Mouse (Mus musculus) forebrain, embryonic 14.5 days (tissue): ENCODE measurements at regions not wholly inside any gene's neighbourhood (a gene's known extent, or its start where the extent isn't known, plus 50 kb on each side); places are given as distances from the start of the nearest gene placed in this dataset.

Experiments used
- ATAC-seq: fragments of 200-750 bp; cut with Nextera tagmentation; 2 replicates; pipeline ENCODE4 v1.8.0; 2017; ENCODE audit warnings: mild to moderate bottlenecking, moderate library complexity
- DNase-seq: peaks from one replicate; pipeline ENCODE4 v3.0.0-alpha.2; 2015; ENCODE audit warnings: low spot score
- H3K27ac ChIP-seq: fragments of 300-500 bp; sonication (generic); 2 replicates; pipeline ENCODE4 v1.5.1; 2014; ENCODE audit warnings: low read depth, mild to moderate bottlenecking, control low read depth, low read length, moderate library complexity
- H3K27me3 ChIP-seq: fragments of 300-500 bp; sonication (generic); replicated peaks from 2 replicates; pipeline ENCODE4 v1.6.1; 2014; ENCODE audit warnings: low read length, control low read depth, mixed read lengths; ENCODE audit not compliant: control insufficient read depth, insufficient read depth
- H3K36me3 ChIP-seq: fragments of 300-500 bp; sonication (generic); 2 replicates; pipeline ENCODE4 v1.6.1; 2014; ENCODE audit warnings: low read length, control low read depth; ENCODE audit not compliant: control insufficient read depth, insufficient read depth
- H3K4me1 ChIP-seq: fragments of 300-500 bp; sonication (generic); 2 replicates; pipeline ENCODE4 v1.6.1; 2014; ENCODE audit warnings: antibody characterized with exemption, low read length, control low read depth; ENCODE audit not compliant: control insufficient read depth, insufficient read depth
- H3K4me2 ChIP-seq: fragments of 300-500 bp; sonication (generic); 2 replicates; pipeline ENCODE4 v1.6.1; 2014; ENCODE audit warnings: mild to moderate bottlenecking, control low read depth, low read length
- H3K4me3 ChIP-seq: fragments of 300-500 bp; sonication (generic); 2 replicates; pipeline ENCODE4 v1.5.1; 2014; ENCODE audit warnings: low read depth, low read length, control low read depth
- H3K9ac ChIP-seq: fragments of 300-500 bp; sonication (generic); 2 replicates; pipeline ENCODE4 v1.6.1; 2014; ENCODE audit warnings: mild to moderate bottlenecking, low read length, control low read depth, moderate library complexity
- H3K9me3 ChIP-seq: fragments of 300-500 bp; sonication (generic); replicated peaks from 2 replicates; pipeline ENCODE4 v1.6.1; 2016; ENCODE audit warnings: low read length, control low read depth, mixed read lengths; ENCODE audit not compliant: control insufficient read depth
- WGBS: fragments of 180-500 bp; shearing (Covaris S2); extraction: QIAGEN DNeasy Blood & Tissue Kit; methylation state at CpG from one replicate; pipeline ENCODE4 v1.1.7; 2014; 5-methylcytosine and 5-hydroxymethylcytosine counted together

- H3K9ac ChIP-seq, result no peak overlapping the region
- no peak overlapping the region for H3K27ac ChIP-seq
- no peaks in the 10 kb centered on the region for H3K9me3 ChIP-seq
- H3K27me3 ChIP-seq, result no peaks in the 10 kb centered on the region
- ATAC-seq (no peak), DNase-seq (no peak)
- no peaks in the 10 kb centered on the region for H3K4me1 ChIP-seq
- H3K4me2 ChIP-seq, result no peak overlapping the region
- no peaks in the 10 kb centered on the region for H3K36me3 ChIP-seq
- H3K4me3 ChIP-seq, result no peak overlapping the region
- WGBS, result 86% methylated on average over 5 of the region's 5 CpGs
These were observed 591.0 kb downstream of the Hs3st4 start for GRCm38 (mm10) chr7:124573666-124574065.

DNA sequence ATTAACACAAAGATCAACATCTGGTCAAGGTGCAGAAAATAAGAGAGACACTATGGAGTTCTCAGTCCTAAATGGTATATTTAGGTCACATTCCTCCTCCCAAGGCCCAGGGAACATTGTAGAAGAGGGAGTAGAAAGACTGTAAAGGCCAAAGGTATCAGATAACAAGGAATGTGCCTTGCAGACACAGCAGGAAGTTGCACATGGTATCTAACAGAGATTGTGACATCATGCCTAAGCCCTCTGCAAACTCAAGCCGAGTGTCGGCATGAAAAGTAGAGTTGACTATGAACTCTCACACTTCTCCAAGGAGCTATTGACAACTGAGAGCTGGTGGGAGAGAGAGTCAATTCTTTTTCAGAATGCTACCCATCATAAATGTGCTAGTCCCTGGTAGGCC is 598.7 kb downstream of the Hs3st4 start:
- DNase-seq (no peak), ATAC-seq (no peak)
- no peak overlapping the region for H3K27ac ChIP-seq
- H3K4me3 ChIP-seq, result no peak overlapping the region
- H3K4me2 ChIP-seq, result no peak overlapping the region
- no peaks in the 10 kb centered on the region for H3K27me3 ChIP-seq
- H3K9me3 ChIP-seq, result no peaks in the 10 kb centered on the region
- 95% methylated on average over 2 of the region's 2 CpGs for WGBS
- no peaks in the 10 kb centered on the region for H3K36me3 ChIP-seq
- no peaks in the 10 kb centered on the region for H3K4me1 ChIP-seq
- no peak overlapping the region for H3K9ac ChIP-seq

- no peaks in the 10 kb centered on the region for H3K27me3 ChIP-seq
- H3K9me3 ChIP-seq, result no peaks in the 10 kb centered on the region
- H3K27ac ChIP-seq, result no peak overlapping the region
- no peaks in the 10 kb centered on the region for H3K36me3 ChIP-seq
- no peaks in the 10 kb centered on the region for H3K4me1 ChIP-seq
- H3K9ac ChIP-seq, result no peak overlapping the region
- DNase-seq (peak; percentile 41), ATAC-seq (0 out of 2 replicates have a peak, but pooled peaks have one; percentile 44)
- H3K4me3 ChIP-seq, result no peak overlapping the region
- 26% methylated on average over 1 of the region's 1 CpGs for WGBS
- no peak overlapping the region for H3K4me2 ChIP-seq
These were observed 602.6 kb downstream of the Hs3st4 start for GRCm38 (mm10) chr7:124585296-124585695.

GRCm38 (mm10) chr7:124591369-124591768 is 608.7 kb downstream of the Hs3st4 start:
- Histone ChIP-seq H3K4me3 (no peak overlapping the region), H3K9me3 (no peaks in the 10 kb centered on the region), H3K4me1 (no peaks in the 10 kb centered on the region), H3K27me3 (no peaks in the 10 kb centered on the region), H3K4me2 (no peak overlapping the region), H3K27ac (no peak overlapping the region), H3K36me3 (no peaks in the 10 kb centered on the region), H3K9ac (no peak overlapping the region)
- peak; percentile 54 for ATAC-seq
- peak; percentile 63 for DNase-seq

DNA sequence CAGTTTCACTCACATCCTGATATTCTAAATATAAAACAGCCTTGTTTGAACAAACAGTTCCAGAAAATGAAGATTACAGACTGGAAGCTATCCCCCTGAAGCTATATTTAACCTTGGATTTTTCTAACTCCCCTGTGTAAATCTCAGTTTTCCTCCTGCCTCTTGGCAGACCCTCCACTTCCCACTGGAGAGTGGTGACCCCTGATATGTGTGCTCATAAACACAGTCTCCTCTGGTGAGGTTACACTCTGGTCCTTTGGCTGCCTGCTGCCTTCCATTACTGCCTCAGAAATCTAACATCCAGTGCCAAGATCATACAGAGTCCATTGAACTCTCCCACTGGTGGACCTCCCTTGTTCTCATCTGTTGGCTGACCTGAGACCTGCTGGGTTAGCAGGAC is 610.8 kb downstream of the Hs3st4 start:
- H3K4me3 ChIP-seq, result no peak overlapping the region
- H3K27ac ChIP-seq, result no peak overlapping the region
- DNase-seq, result no peak
- no peak overlapping the region for H3K4me2 ChIP-seq
- no peak overlapping the region for H3K9ac ChIP-seq
- H3K4me1 ChIP-seq, result no peaks in the 10 kb centered on the region
- H3K36me3 ChIP-seq, result no peaks in the 10 kb centered on the region
- ATAC-seq, result no peak
- no peaks in the 10 kb centered on the region for H3K27me3 ChIP-seq
- no peaks in the 10 kb centered on the region for H3K9me3 ChIP-seq

GRCm38 (mm10) chr7:124600767-124601166 is 618.1 kb downstream of the Hs3st4 start:
- DNase-seq, result no peak
- H3K9ac ChIP-seq, result no peak overlapping the region
- no peaks in the 10 kb centered on the region for H3K4me1 ChIP-seq
- H3K4me2 ChIP-seq, result no peak overlapping the region
- ATAC-seq, result no peak
- no peaks in the 10 kb centered on the region for H3K27me3 ChIP-seq
- H3K36me3 ChIP-seq, result no peaks in the 10 kb centered on the region
- no peak overlapping the region for H3K27ac ChIP-seq
- no peaks in the 10 kb centered on the region for H3K9me3 ChIP-seq
- no peak overlapping the region for H3K4me3 ChIP-seq
- WGBS, result 90% methylated on average over 6 of the region's 6 CpGs

DNA sequence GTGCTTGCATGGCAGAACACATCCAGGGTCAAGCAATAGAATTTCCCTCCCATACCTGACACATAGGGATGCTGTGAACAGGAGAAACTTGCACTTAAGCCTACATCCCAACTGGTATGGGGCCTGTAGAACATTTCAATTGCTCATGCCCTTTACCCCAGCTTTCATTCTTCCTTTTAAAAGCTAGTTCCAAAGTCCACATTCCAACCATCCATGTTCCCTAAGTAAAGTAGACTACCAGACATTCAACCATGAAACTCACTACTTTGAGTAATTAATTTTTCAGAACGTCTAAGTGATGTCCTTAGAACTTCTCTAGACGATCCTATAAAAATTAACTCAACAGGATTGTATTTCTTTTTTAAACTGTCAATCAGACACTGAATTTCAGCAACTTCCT is 621.9 kb downstream of the Hs3st4 start:
- DNase-seq (no peak), ATAC-seq (no peak)
- no peaks in the 10 kb centered on the region for H3K27me3 ChIP-seq
- H3K27ac ChIP-seq, result no peak overlapping the region
- H3K36me3 ChIP-seq, result no peaks in the 10 kb centered on the region
- H3K9me3 ChIP-seq, result no peaks in the 10 kb centered on the region
- WGBS, result 69% methylated on average over 2 of the region's 2 CpGs
- H3K9ac ChIP-seq, result no peak overlapping the region
- H3K4me1 ChIP-seq, result no peaks in the 10 kb centered on the region
- no peak overlapping the region for H3K4me3 ChIP-seq
- H3K4me2 ChIP-seq, result no peak overlapping the region

GRCm38 (mm10) chr7:124605978-124606377 is 623.3 kb downstream of the Hs3st4 start:
- no peak overlapping the region for H3K4me3 ChIP-seq
- no peaks in the 10 kb centered on the region for H3K4me1 ChIP-seq
- ATAC-seq, result no peak
- no peak overlapping the region for H3K27ac ChIP-seq
- H3K27me3 ChIP-seq, result no peaks in the 10 kb centered on the region
- no peaks in the 10 kb centered on the region for H3K36me3 ChIP-seq
- no peak overlapping the region for H3K9ac ChIP-seq
- 68% methylated on average over 1 of the region's 1 CpGs for WGBS
- H3K4me2 ChIP-seq, result no peak overlapping the region
- no peaks in the 10 kb centered on the region for H3K9me3 ChIP-seq
- DNase-seq, result no peak

- no peaks in the 10 kb centered on the region for H3K9me3 ChIP-seq
- no peaks in the 10 kb centered on the region for H3K27me3 ChIP-seq
- H3K36me3 ChIP-seq, result no peaks in the 10 kb centered on the region
- ATAC-seq, result no peak
- H3K4me1 ChIP-seq, result no peaks in the 10 kb centered on the region
- DNase-seq, result no peak
- no peak overlapping the region for H3K9ac ChIP-seq
- no peak overlapping the region for H3K27ac ChIP-seq
- no peak overlapping the region for H3K4me2 ChIP-seq
- no peak overlapping the region for H3K4me3 ChIP-seq
These were observed 624.4 kb downstream of the Hs3st4 start for GRCm38 (mm10) chr7:124607061-124607460.

DNA sequence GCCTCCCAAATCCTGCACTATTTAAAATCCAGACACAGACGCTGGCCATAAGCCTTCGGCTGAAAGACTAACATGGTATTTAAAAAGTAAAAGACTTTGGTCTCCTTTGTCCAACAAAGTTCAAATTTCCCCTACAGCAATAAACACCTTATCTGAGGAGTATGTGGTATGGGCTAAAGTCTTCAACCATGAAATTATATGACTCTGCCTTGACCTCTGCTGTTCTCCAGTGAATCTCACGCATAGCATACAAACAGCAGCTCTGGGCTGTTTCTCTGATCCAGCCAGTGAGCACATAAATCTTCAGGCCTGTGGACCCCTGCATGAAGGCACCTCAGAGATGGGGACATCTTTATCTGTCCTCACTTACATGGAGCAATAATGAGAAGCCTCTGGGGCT is 627.8 kb downstream of the Hs3st4 start:
- no peak for DNase-seq
- H3K36me3 ChIP-seq, result no peaks in the 10 kb centered on the region
- no peaks in the 10 kb centered on the region for H3K4me1 ChIP-seq
- no peak overlapping the region for H3K4me3 ChIP-seq
- no peaks in the 10 kb centered on the region for H3K9me3 ChIP-seq
- H3K27me3 ChIP-seq, result no peaks in the 10 kb centered on the region
- no peak for ATAC-seq
- 94% methylated on average over 3 of the region's 3 CpGs for WGBS
- H3K27ac ChIP-seq, result no peak overlapping the region
- H3K4me2 ChIP-seq, result no peak overlapping the region
- no peak overlapping the region for H3K9ac ChIP-seq
